Mouse (Mus musculus) hindbrain, embryonic 12.5 days (tissue): Measurements from ENCODE around the gene Ppl. TPM values are rescaled to one million over a fixed set of nuclear protein-coding genes. Genes with fewer than 3 reads are reported as not detected.

Source experiments
- ATAC-seq: fragments of 200-750 bp; cut with Nextera tagmentation; 2 replicates; pipeline ENCODE4 v1.8.0; 2017; ENCODE audit warnings: moderate TSS enrichment; ENCODE audit not compliant: low FRiP score
- H3K27ac ChIP-seq: fragments of 300-500 bp; sonication (generic); 2 replicates; pipeline ENCODE4 v1.5.1; 2016; ENCODE audit warnings: mild to moderate bottlenecking
- H3K27me3 ChIP-seq: fragments of 300-500 bp; sonication (generic); 2 replicates; pipeline ENCODE4 v1.6.1; 2016; ENCODE audit warnings: mild to moderate bottlenecking
- H3K36me3 ChIP-seq: fragments of 300-500 bp; sonication (generic); 2 replicates; pipeline ENCODE4 v1.6.1; 2016; ENCODE audit warnings: mild to moderate bottlenecking
- H3K4me1 ChIP-seq: fragments of 300-500 bp; sonication (generic); 2 replicates; pipeline ENCODE4 v1.6.1; 2016
- H3K4me2 ChIP-seq: fragments of 300-500 bp; sonication (generic); replicated peaks from 2 replicates; pipeline ENCODE4 v1.6.1; 2016; ENCODE audit warnings: mild to moderate bottlenecking
- H3K4me3 ChIP-seq: fragments of 300-500 bp; sonication (generic); 2 replicates; pipeline ENCODE4 v1.5.1; 2016; ENCODE audit warnings: mild to moderate bottlenecking
- H3K9ac ChIP-seq: fragments of 300-500 bp; sonication (generic); 2 replicates; pipeline ENCODE4 v1.6.1; 2016; ENCODE audit warnings: mild to moderate bottlenecking, moderate library complexity
- H3K9me3 ChIP-seq: fragments of 300-500 bp; sonication (generic); replicated peaks from 2 replicates; pipeline ENCODE4 v1.6.1; 2016; ENCODE audit warnings: mild to moderate bottlenecking
- WGBS: fragments of 180-500 bp; shearing (Covaris S2); methylation state at CpG from one replicate; pipeline ENCODE4 v1.1.7; 2016; 5-methylcytosine and 5-hydroxymethylcytosine counted together
- polyA plus RNA-seq: library from polyadenylated mRNA; unstranded; fragments of >200 nt; fragmentation: Nextera tagmentation; extraction: Ambion mirVana; gene quantifications from 2 replicates; pipeline ENCODE4 v1.2.1, GENCODE M21; 2016

The Ppl gene
- polyA plus RNA-seq, 1 experiment from 2014 or later: 1.7 TPM

GRCm38 (mm10) chr16:5146367-5147036, 14.3 kb upstream of the Ppl start:
- WGBS: 2% methylated on average over 26 of the region's 26 CpGs
- peak overlapping the region; percentile 64 for H3K4me2 ChIP-seq

DNA sequence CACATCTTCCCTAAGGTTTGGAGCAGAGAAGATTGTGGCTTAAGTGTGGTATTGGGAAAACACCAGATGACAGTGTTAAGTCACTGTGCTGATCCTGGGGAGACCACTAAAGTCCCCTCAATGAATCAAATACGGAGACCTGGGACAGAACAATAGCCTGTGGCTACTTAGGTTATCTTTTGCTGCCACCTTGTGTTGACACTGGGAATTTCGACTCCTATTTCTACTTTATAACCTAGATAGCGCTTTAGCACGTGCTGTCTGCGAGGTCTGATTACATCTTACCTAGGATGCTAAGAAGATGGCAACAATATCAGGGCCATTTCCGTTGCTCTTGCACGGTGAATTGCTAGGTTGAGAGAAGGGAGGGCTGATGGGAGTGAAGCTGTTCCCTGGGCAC, 13.3 kb upstream of the Ppl start:
- Histone ChIP-seq H3K4me2 (peak overlapping the region; percentile 64), H3K4me1 (peaks cover 12% of the 10 kb centered on the region)
- WGBS: under 1% methylated on average over 7 of the region's 7 CpGs

More at GRCm38 (mm10) chr16:5146367-5147036, 14.3 kb upstream of the Ppl start:
- Histone ChIP-seq H3K27ac (no peak overlapping the region), H3K4me3 (peak overlapping the region; percentile 36), H3K9me3 (no peaks in the 10 kb centered on the region), H3K27me3 (peaks cover 33% of the 10 kb centered on the region), H3K36me3 (no peaks in the 10 kb centered on the region), H3K9ac (peak overlapping the region; percentile 35; the same call in 1 of the 2 replicates), H3K4me1 (peaks cover 12% of the 10 kb centered on the region)
- peak; percentile 85 for ATAC-seq

GRCm38 (mm10) chr16:5139741-5140140, 7.5 kb upstream of the Ppl start:
- H3K27ac ChIP-seq: no peak overlapping the region
- 0 out of 2 replicates have a peak, but pooled peaks have one; percentile 17 for ATAC-seq

More for the DNA sequence above, 13.3 kb upstream of the Ppl start:
- Histone ChIP-seq H3K27ac (peak overlapping the region; percentile 26; the same call in 1 of the 2 replicates), H3K9ac (no peak overlapping the region), H3K4me3 (no peak overlapping the region), H3K27me3 (peaks cover 29% of the 10 kb centered on the region), H3K36me3 (no peaks in the 10 kb centered on the region), H3K9me3 (no peaks in the 10 kb centered on the region)
- ATAC-seq: peak; percentile 48

DNA sequence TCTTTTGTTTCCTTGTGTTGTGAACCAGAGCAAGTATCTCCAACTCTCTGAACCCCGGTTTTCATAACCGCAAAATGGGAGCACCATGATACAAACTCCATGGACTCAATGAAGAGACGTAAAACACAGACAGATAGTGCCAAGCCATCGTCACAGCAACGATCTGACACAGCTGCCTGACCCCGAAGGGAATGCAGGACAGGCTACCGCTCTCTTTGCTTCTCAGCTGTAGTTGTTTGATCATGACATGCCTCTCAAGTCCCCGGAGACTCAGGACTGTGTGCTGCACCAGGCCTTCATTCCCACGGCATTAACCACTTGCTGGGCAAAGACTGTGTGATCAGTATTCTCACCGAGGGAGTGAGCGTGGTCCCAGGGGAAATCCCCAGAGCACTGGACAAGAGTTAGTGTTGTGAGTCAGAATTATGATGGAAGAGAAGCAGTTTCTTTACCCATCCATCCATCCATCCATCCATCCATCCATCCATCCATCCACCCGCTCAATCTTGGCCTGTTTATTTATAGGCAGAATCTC, 4.9 kb upstream of the Ppl start:
- no peak for ATAC-seq
- H3K4me1 ChIP-seq: peaks cover 5% of the 10 kb centered on the region
- WGBS: 45% methylated on average over 12 of the region's 12 CpGs

More at GRCm38 (mm10) chr16:5139741-5140140, 7.5 kb upstream of the Ppl start:
- Histone ChIP-seq H3K4me3 (no peak overlapping the region), H3K4me2 (no peak overlapping the region), H3K9ac (no peak overlapping the region), H3K9me3 (no peaks in the 10 kb centered on the region), H3K4me1 (no peaks in the 10 kb centered on the region), H3K27me3 (peaks cover 3% of the 10 kb centered on the region), H3K36me3 (no peaks in the 10 kb centered on the region)
- WGBS: 33% methylated on average over 4 of the region's 4 CpGs

GRCm38 (mm10) chr16:5136505-5136904, 4.3 kb upstream of the Ppl start:
- H3K4me1 ChIP-seq: peaks cover 11% of the 10 kb centered on the region
- no peak overlapping the region for H3K4me2 ChIP-seq
- H3K9ac ChIP-seq: no peak overlapping the region
- H3K27me3 ChIP-seq: peaks cover 35% of the 10 kb centered on the region
- no peaks in the 10 kb centered on the region for H3K36me3 ChIP-seq
- H3K4me3 ChIP-seq: no peak overlapping the region
- ATAC-seq: no peak
- WGBS: 6% methylated on average over 4 of the region's 4 CpGs
- no peaks in the 10 kb centered on the region for H3K9me3 ChIP-seq
- H3K27ac ChIP-seq: no peak overlapping the region

More for the DNA sequence above, 4.9 kb upstream of the Ppl start:
- Histone ChIP-seq H3K36me3 (no peaks in the 10 kb centered on the region), H3K4me3 (no peak overlapping the region), H3K9ac (no peak overlapping the region), H3K27me3 (peaks cover 29% of the 10 kb centered on the region), H3K27ac (no peak overlapping the region), H3K4me2 (no peak overlapping the region), H3K9me3 (no peaks in the 10 kb centered on the region)

- H3K4me2 ChIP-seq: no peak overlapping the region
- H3K27me3 ChIP-seq: peaks cover 43% of the 10 kb centered on the region
- no peak for ATAC-seq
- H3K36me3 ChIP-seq: no peaks in the 10 kb centered on the region
- H3K27ac ChIP-seq: no peak overlapping the region
- H3K9me3 ChIP-seq: no peaks in the 10 kb centered on the region
- no peak overlapping the region for H3K4me3 ChIP-seq
- H3K4me1 ChIP-seq: peaks cover 12% of the 10 kb centered on the region
- no peak overlapping the region for H3K9ac ChIP-seq
- WGBS: 71% methylated on average over 8 of the region's 8 CpGs
These were observed 3.5 kb upstream of the Ppl start for GRCm38 (mm10) chr16:5135551-5136261.

DNA sequence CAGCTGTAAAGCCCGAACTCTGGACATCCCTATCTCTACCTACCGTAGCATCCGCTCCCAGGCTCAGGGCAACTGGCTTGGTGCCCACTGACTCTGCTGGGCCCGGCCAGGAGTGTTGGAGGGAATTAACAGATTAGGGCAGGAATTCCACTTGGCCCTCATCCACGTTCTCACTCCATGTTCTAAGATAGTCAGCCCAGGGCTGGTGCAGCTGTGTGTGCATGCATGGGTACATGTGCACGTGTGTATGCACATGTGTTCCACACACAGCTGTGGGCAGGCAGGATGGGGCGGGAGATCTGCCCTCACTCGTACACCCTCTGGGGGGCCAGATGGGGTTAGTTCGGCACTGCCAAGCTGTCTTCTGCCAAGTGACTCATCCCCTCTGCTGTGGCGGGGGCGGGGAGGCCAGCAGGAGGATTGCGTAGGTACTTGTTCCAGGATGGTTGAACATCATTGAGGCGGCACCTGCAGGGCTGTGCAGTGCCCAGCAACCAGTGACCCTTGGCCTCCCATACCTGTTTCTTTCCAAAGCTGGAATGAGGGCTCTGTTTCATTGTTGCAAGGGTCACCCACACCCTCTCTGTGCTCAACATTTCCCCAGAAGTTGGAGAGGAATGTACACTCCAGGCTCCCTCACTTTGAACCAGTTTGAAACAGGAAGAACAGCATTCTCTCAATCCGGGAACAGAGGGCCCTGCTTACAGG, 2.6 kb upstream of the Ppl start:
- WGBS: 72% methylated on average over 14 of the region's 14 CpGs
- Histone ChIP-seq H3K27ac (no peak overlapping the region), H3K4me1 (peaks cover 12% of the 10 kb centered on the region), H3K27me3 (peaks cover 52% of the 10 kb centered on the region), H3K4me3 (no peak overlapping the region), H3K4me2 (no peak overlapping the region), H3K36me3 (no peaks in the 10 kb centered on the region), H3K9ac (no peak overlapping the region), H3K9me3 (no peaks in the 10 kb centered on the region)
- no peak for ATAC-seq

DNA sequence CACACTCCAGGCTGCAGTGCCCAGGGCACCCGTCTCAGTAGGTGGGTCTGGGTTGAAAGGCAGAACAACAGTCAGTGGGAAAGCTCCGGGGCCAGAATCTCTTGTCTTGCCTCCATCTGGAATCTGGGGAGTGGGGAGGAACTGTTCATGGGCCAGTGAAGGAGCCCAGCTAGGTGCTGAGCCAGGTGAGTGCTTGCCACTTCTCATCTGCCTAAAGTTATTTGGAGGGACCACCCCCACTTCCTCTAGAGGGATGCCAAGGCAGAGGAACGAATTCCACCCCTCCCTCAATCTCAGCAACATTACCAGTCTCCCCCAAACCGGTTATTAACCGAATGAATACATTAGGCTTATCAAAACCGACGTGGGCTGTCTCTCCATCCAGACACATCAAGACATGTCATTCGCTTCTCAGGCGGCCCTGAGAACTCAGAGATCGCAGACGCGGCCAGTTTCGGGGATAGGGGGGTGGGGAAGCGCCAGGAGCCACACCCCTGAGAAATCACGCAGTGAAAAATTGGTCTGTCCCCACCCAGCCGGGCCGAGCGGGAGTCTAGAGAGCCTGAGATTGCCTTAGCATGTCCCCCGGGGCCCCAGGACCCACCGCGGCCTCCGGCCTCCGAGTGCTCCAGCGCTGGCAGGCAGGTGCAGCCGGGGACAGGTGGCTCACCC, 834 bp downstream of the Ppl start:
- peaks cover 71% of the 10 kb centered on the region for H3K27me3 ChIP-seq
- H3K36me3 ChIP-seq: no peaks in the 10 kb centered on the region
- peak overlapping the region; percentile 33 for H3K4me3 ChIP-seq
- 2% methylated on average over 25 of the region's 25 CpGs for WGBS
- H3K27ac ChIP-seq: no peak overlapping the region
- peak overlapping the region; percentile 50 for H3K4me2 ChIP-seq
- ATAC-seq: no peak
- H3K9ac ChIP-seq: no peak overlapping the region
- peaks cover 12% of the 10 kb centered on the region for H3K4me1 ChIP-seq
- no peaks in the 10 kb centered on the region for H3K9me3 ChIP-seq

DNA sequence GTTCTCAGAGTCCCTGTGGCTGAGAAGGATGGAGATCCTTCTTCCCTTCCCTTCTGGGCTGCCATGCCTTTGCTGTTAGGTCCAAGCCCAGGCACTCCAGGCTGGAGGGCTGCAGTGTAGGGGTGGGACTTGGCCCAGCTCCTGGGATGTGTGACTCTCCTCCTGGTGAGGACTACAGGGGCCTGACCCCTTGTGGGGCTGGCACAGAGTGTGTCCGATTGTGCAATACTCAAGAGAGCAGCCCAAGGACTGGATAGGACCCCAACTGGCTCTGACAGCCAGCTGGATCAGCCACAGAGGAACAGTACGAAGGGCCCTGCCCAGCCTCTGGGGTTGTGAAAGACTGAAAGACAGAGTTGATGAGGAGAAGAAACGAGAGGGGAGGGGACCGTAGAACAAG, 1.5 kb downstream of the Ppl start:
- Histone ChIP-seq H3K4me3 (no peak overlapping the region), H3K4me2 (no peak overlapping the region), H3K9ac (no peak overlapping the region), H3K27ac (no peak overlapping the region), H3K4me1 (peaks cover 12% of the 10 kb centered on the region), H3K27me3 (peaks cover 71% of the 10 kb centered on the region), H3K9me3 (no peaks in the 10 kb centered on the region), H3K36me3 (no peaks in the 10 kb centered on the region)
- ATAC-seq: no peak
- 10% methylated on average over 4 of the region's 4 CpGs for WGBS

DNA sequence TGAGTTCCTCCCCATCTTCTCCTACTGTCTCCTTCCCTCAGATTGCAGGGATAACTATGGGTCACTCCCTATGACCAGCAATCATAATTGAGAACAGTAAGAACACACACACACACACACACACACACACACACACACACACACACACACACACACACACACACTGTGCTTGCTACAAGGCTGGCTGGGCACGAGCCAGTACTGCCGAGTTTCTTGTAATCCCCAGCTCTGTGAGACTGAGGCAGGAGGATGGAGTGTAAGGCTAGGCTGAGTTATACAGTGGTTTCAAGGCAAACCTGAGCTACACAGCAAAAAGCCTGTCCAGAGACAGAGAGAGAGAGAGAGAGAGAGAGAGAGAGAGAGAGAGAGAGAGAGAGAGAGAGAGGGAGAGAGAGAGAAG, 2.0 kb downstream of the Ppl start:
- Histone ChIP-seq H3K4me3 (no peak overlapping the region), H3K27me3 (peaks cover 71% of the 10 kb centered on the region), H3K4me2 (no peak overlapping the region), H3K9me3 (no peaks in the 10 kb centered on the region), H3K4me1 (peaks cover 12% of the 10 kb centered on the region), H3K9ac (no peak overlapping the region), H3K27ac (no peak overlapping the region), H3K36me3 (no peaks in the 10 kb centered on the region)
- 39% methylated on average over 2 of the region's 2 CpGs for WGBS
- no peak for ATAC-seq

DNA sequence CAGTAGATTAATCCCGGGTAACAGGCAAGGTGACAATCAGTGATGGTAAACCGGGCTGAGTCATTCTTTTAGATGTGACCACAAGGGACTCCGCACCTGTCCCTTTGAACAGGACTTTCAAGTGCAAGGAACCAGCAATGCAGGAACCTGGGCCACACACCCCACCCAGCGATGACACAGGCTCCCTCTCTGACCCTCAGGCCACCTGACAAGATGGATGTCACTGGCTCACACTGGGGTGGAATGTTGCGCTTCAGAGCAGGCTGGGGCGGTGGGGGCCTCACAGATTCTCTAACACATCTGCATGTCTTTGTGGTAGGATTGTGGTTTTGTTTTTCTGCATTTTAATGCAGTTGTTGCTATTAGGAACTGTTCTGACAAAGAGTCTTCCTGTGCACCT, 8.7 kb downstream of the Ppl start:
- H3K36me3 ChIP-seq: no peaks in the 10 kb centered on the region
- no peak for ATAC-seq
- no peak overlapping the region for H3K4me3 ChIP-seq
- no peaks in the 10 kb centered on the region for H3K9me3 ChIP-seq
- no peak overlapping the region for H3K27ac ChIP-seq
- peaks cover 15% of the 10 kb centered on the region for H3K27me3 ChIP-seq
- no peak overlapping the region for H3K4me2 ChIP-seq
- 77% methylated on average over 6 of the region's 6 CpGs for WGBS
- H3K4me1 ChIP-seq: peaks cover 3% of the 10 kb centered on the region; the same call in 1 of the 2 replicates
- H3K9ac ChIP-seq: no peak overlapping the region
